Mouse (Mus musculus): ENCODE data around the gene Gm20825. TPM values are rescaled to one million over a fixed set of nuclear protein-coding genes. Genes with fewer than 3 reads are reported as not detected.
"Not testable (repeated sequence)": the region's sequence is repeated elsewhere in the genome, so short reads cannot be mapped to it uniquely, and the experiment has no call there.

Gm20825 gene
- not detected in 2 replicates for polyA plus RNA-seq (2015; fragmentation: Nextera tagmentation; extraction: Ambion mirVana)

DNA sequence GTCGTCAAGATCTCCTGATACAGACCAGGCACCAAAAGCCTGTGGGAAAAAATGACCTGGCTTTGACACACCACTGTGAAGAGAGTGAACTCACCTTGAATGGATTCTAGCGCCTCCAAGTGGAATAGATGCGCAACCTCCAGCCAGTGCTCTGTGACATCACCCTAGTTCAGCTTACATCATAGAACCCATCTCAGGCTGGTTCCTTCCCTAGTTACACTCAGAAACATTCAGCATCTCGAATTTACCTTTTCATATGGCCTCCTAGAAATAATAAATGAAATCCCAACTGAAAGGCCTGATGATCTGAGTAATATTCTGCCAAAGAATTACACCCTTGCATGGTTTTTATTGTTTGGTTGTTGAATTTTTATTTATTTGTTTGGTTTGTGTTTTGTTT lies at the start of gene Gm20825:
Gm20825 (minus strand) TSS at position 101 of the 400 bp plus-strand sequence.
- H3K27ac ChIP-seq (ENCODE audit: low read length); H3K4me1 ChIP-seq (replicated peaks; ENCODE audit: control insufficient read depth, insufficient read depth, low read length); H3K4me3 ChIP-seq (ENCODE audit: low read length); H3K9me3 ChIP-seq (ENCODE audit: control insufficient read depth, low read length); ATAC-seq (ENCODE audit: low read depth); H3K4me2 ChIP-seq (ENCODE audit: low read depth, low read length); H3K9ac ChIP-seq (ENCODE audit: low read length); H3K36me3 ChIP-seq (ENCODE audit: control insufficient read depth, insufficient read depth, low read length); H3K27me3 ChIP-seq (ENCODE audit: control insufficient read depth, insufficient read depth, low read depth, low read length): not testable (repeated sequence)
- 86% methylated on average over 2 of the region's 4 CpGs for WGBS

Other genes with a start within 250 kb of the Gm20825 start
- not detected in 2 replicates for gene Gm29049, start 74.3 kb downstream of the Gm20825 start, polyA plus RNA-seq (2015; fragmentation: Nextera tagmentation; extraction: Ambion mirVana)
- gene Gm20824, start 186.4 kb upstream of the Gm20825 start, polyA plus RNA-seq (2015; fragmentation: Nextera tagmentation; extraction: Ambion mirVana), result not detected in 2 replicates